Mouse (Mus musculus) midbrain, postnatal 0 days (tissue): ENCODE data around the gene Ddx24. TPM values are rescaled to one million over a fixed set of nuclear protein-coding genes. Genes with fewer than 3 reads are reported as not detected.
"Not testable (repeated sequence)": the region's sequence is repeated elsewhere in the genome, so short reads cannot be mapped to it uniquely, and the experiment has no call there.

Experiments
- ATAC-seq: fragments of 200-750 bp; cut with Nextera tagmentation; 2 replicates; pipeline ENCODE4 v1.8.0; 2017; ENCODE audit warnings: moderate number of reproducible peaks, mild to moderate bottlenecking, moderate TSS enrichment, moderate library complexity; ENCODE audit not compliant: low FRiP score
- DNase-seq: peaks from one replicate; pipeline ENCODE4 v3.0.0-alpha.2; 2015; ENCODE audit warnings: low spot score
- H3K27ac ChIP-seq: fragments of 300-500 bp; sonication (generic); 2 replicates; pipeline ENCODE4 v1.5.1; 2014; ENCODE audit warnings: low read depth, mild to moderate bottlenecking, low read length, mixed read lengths
- H3K27me3 ChIP-seq: fragments of 300-500 bp; sonication (generic); 2 replicates; pipeline ENCODE4 v1.6.1; 2014; ENCODE audit warnings: low read length, control low read depth, mixed read lengths; ENCODE audit not compliant: insufficient read depth
- H3K36me3 ChIP-seq: fragments of 300-500 bp; sonication (generic); 2 replicates; pipeline ENCODE4 v1.6.1; 2014; ENCODE audit warnings: low read length, control low read depth, mixed read lengths; ENCODE audit not compliant: insufficient read depth
- H3K4me1 ChIP-seq: fragments of 300-500 bp; sonication (generic); 2 replicates; pipeline ENCODE4 v1.6.1; 2014; ENCODE audit warnings: mild to moderate bottlenecking, control low read depth, antibody characterized with exemption, low read length, mixed read lengths; ENCODE audit not compliant: insufficient read depth
- H3K4me2 ChIP-seq: fragments of 300-500 bp; sonication (generic); 2 replicates; pipeline ENCODE4 v1.6.1; 2014; ENCODE audit warnings: low read depth, mild to moderate bottlenecking, low read length, mixed read lengths; ENCODE audit not compliant: poor library complexity, severe bottlenecking
- H3K4me3 ChIP-seq: fragments of 300-500 bp; sonication (generic); 2 replicates; pipeline ENCODE4 v1.5.1; 2014; ENCODE audit warnings: low read depth, mild to moderate bottlenecking, low read length, moderate library complexity
- H3K9ac ChIP-seq: fragments of 300-500 bp; sonication (generic); replicated peaks from 2 replicates; pipeline ENCODE4 v1.6.1; 2014; ENCODE audit warnings: mild to moderate bottlenecking, low read length, moderate library complexity, mixed read lengths; ENCODE audit not compliant: poor library complexity, severe bottlenecking
- H3K9me3 ChIP-seq: fragments of 300-500 bp; sonication (generic); 2 replicates; pipeline ENCODE4 v1.6.1; 2016; ENCODE audit warnings: low read length, control low read depth
- CTCF ChIP-seq: IDR thresholded peaks from 2 replicates; pipeline ENCODE4 v1.5.1; 2016; ENCODE audit warnings: antibody characterized with exemption, mild to moderate bottlenecking
- WGBS: fragments of 180-500 bp; shearing (Covaris S2); extraction: QIAGEN DNeasy Blood & Tissue Kit; methylation state at CpG from one replicate; pipeline ENCODE4 v1.1.7; 2014; 5-methylcytosine and 5-hydroxymethylcytosine counted together
- polyA plus RNA-seq: library from polyadenylated mRNA; unstranded; fragments of >200 nt; fragmentation: Nextera tagmentation; extraction: Ambion mirVana; gene quantifications from 2 replicates; pipeline ENCODE4 v1.2.1, GENCODE M21; 2015
- total RNA-seq: library from RNA; depleted of rRNA; stranded (reverse); fragments of >200 nt; gene quantifications from 2 replicates; pipeline ENCODE4 v1.2.3, GENCODE M21; 2014; rRNA removed

The Ddx24 gene
- total RNA-seq = 140 and 153 TPM in 2 replicates
- polyA plus RNA-seq = 209 and 245 TPM in 2 replicates

DNA sequence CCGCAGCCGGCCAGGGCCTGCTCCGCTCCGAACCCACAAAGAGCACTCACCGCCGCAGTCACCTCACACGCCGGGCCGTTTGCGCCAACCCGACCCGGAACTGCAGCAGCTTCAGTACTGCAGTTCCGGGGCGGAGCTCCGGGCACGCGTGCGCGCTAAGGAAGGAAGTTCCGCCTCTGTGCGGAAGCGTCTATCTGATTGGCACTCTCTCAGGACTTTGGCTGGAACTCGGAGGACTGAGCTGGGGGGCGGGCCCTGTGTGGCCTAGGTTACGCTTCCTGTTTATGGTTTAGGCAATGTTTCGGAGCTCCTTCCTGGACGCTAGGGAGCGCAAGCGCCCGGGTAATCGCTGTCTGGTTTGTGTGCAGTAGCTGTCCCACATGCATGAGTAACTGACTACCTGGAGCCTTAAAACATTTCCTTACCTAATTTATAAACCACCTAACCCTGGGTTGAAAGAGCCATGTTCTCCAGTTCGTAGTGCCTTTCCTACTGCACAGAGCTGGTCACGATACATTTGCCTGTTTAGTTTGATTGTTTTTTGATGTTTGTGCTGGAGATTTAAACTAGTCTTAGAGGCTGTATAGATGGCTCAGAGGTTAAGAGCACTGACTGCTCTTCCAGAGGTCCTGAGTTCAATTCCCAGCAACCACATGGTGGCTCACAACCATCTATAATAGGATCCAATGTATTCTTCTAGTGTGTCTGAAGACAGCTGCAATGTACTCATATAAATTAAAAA is at the start of gene Ddx24:
TSS of gene Ddx24 (minus strand) at position 102 of the 742 bp plus-strand sequence.
- 2% methylated on average over 33 of the region's 33 CpGs for WGBS
- peak; percentile 99 for ATAC-seq
- peak; percentile 100 for DNase-seq

DNA sequence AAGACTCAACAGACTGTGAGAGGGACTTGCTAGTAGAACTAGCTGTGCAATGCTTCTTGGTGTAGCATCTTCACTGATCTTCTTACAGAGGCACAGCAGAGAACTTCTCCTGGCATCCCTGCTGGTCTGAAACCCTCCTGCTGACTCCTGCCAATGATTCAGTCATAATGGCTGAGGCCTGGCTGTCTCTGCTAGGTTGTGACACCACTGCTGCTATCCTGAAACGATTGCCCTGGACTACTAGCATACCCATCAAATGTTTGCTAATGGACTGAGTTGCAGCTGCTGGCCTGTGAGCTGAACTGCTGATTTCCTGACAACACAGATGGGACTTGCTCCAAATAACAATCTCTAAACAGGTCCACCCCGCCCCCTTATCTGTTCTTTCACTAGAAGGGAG is 48.9 kb upstream of the Ddx24 start:
- ATAC-seq (no peak), DNase-seq (no peak)
- H3K27me3 ChIP-seq = no peaks in the 10 kb centered on the region
- 58% methylated on average over 2 of the region's 2 CpGs for WGBS
- H3K4me3 ChIP-seq = no peak overlapping the region
- H3K27ac ChIP-seq = no peak overlapping the region
- no peaks in the 10 kb centered on the region for H3K9me3 ChIP-seq
- no peaks in the 10 kb centered on the region for H3K36me3 ChIP-seq
- TF ChIP-seq CTCF = no peak
- H3K9ac ChIP-seq = no peak overlapping the region
- no peak overlapping the region for H3K4me2 ChIP-seq
- no peaks in the 10 kb centered on the region for H3K4me1 ChIP-seq

More for the DNA sequence above, at the start of gene Ddx24:
- peak within 1 kb of the TSS; percentile 87 for H3K4me2 ChIP-seq
- H3K36me3 ChIP-seq = 0 out of 2 replicates have a peak, but pooled peaks cover 8% of the 10 kb centered on the region
- H3K9me3 ChIP-seq = no peaks in the 10 kb centered on the region
- H3K4me3 ChIP-seq = peak within 1 kb of the TSS; percentile 92
- H3K27ac ChIP-seq = peak within 1 kb of the TSS; percentile 91
- peak; percentile 93 for TF ChIP-seq CTCF
- peak within 1 kb of the TSS; percentile 95 for H3K9ac ChIP-seq
- H3K27me3 ChIP-seq = no peaks in the 10 kb centered on the region; the same call in 1 of the 2 replicates
- peaks cover 26% of the 10 kb centered on the region for H3K4me1 ChIP-seq

GRCm38 (mm10) chr12:103457140-103457539 is 31.5 kb upstream of the Ddx24 start, which contains the start of gene Ifi27l2b:
TSS of gene Ifi27l2b (minus strand) at chr12:103457223.
- TF ChIP-seq CTCF = no peak
- WGBS = 80% methylated on average over 3 of the region's 3 CpGs
- DNase-seq = no peak
- no peak within 1 kb of the TSS for H3K4me2 ChIP-seq
- H3K9me3 ChIP-seq = no peaks in the 10 kb centered on the region
- H3K36me3 ChIP-seq = no peaks in the 10 kb centered on the region
- H3K27ac ChIP-seq = no peak within 1 kb of the TSS
- no peak within 1 kb of the TSS for H3K9ac ChIP-seq
- no peak within 1 kb of the TSS for H3K4me3 ChIP-seq
- H3K4me1 ChIP-seq = no peaks in the 10 kb centered on the region
- ATAC-seq = no peak
- no peaks in the 10 kb centered on the region for H3K27me3 ChIP-seq

GRCm38 (mm10) chr12:103456727-103457126 is 31.1 kb upstream of the Ddx24 start:
- not testable (repeated sequence) for DNase-seq, H3K9ac ChIP-seq, H3K9me3 ChIP-seq, H3K27ac ChIP-seq, H3K27me3 ChIP-seq, H3K4me3 ChIP-seq, H3K4me1 ChIP-seq, H3K36me3 ChIP-seq, ATAC-seq, H3K4me2 ChIP-seq
- WGBS = no CpG with 5 or more reads among the region's 1 CpGs

DNA sequence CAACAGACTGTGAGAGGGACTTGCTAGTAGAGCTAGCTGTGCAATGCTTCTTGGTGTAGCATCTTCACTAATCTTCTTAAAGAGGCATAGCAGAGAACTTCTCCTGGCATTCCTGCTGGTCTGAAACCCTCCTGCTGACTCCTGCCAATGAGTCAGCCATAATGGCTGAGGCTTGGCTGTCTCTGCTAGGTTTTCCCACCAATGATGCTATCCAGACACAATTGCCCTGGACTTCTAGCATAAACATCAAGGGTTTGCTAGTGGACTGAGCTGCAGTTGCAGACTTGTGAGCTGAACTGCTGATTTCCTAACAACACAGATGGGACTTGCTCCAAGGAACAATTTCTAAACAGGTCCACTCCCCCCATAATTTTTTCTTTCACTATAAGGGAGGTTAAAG is 27.7 kb upstream of the Ddx24 start:
- Histone ChIP-seq H3K36me3 (no peaks in the 10 kb centered on the region), H3K4me3 (no peak overlapping the region), H3K27me3 (no peaks in the 10 kb centered on the region), H3K4me2 (no peak overlapping the region), H3K9ac (no peak overlapping the region), H3K27ac (no peak overlapping the region), H3K4me1 (no peaks in the 10 kb centered on the region), H3K9me3 (no peaks in the 10 kb centered on the region)
- DNase-seq (no peak), ATAC-seq (no peak)
- no peak for TF ChIP-seq CTCF

GRCm38 (mm10) chr12:103445060-103445459 is 19.4 kb upstream of the Ddx24 start:
- WGBS = 67% methylated on average over 3 of the region's 3 CpGs
- no peak overlapping the region for H3K9ac ChIP-seq

GRCm38 (mm10) chr12:103444261-103444660 is 18.6 kb upstream of the Ddx24 start:
- 57% methylated on average over 6 of the region's 7 CpGs for WGBS
- H3K27ac ChIP-seq, ATAC-seq, H3K9ac ChIP-seq, DNase-seq, H3K4me1 ChIP-seq, H3K36me3 ChIP-seq, H3K4me3 ChIP-seq, H3K9me3 ChIP-seq, H3K27me3 ChIP-seq, H3K4me2 ChIP-seq: not testable (repeated sequence)

More at GRCm38 (mm10) chr12:103445060-103445459, 19.4 kb upstream of the Ddx24 start:
- Histone ChIP-seq H3K36me3 (no peaks in the 10 kb centered on the region), H3K4me1 (no peaks in the 10 kb centered on the region), H3K9me3 (no peaks in the 10 kb centered on the region), H3K27me3 (no peaks in the 10 kb centered on the region), H3K4me3 (no peak overlapping the region), H3K27ac (no peak overlapping the region), H3K4me2 (no peak overlapping the region)
- TF ChIP-seq CTCF = no peak
- no peak for ATAC-seq
- no peak for DNase-seq
